Mouse (Mus musculus): ENCODE measurements around the gene Tsacc. TPM values are rescaled to one million over a fixed set of nuclear protein-coding genes. Genes with fewer than 3 reads are reported as not detected.

Tsacc gene
- total and polyA plus RNA-seq, 3 experiments: 6.7 to 11.3 (median 9.3) TPM

- DNase-seq (ENCODE audit: extremely low read depth): no peak
- no peak overlapping the region for H3K9ac ChIP-seq (ENCODE audit: insufficient read depth, low read depth)
- no peak overlapping the region for H3K27ac ChIP-seq (ENCODE audit: insufficient read depth, low read depth)
- H3K36me3 ChIP-seq (replicated peaks in 1 of 2; ENCODE audit: control insufficient read depth in 1 of 2, insufficient read depth in 1 of 2, low read length in 1 of 2): peaks cover 21 to 49% of the 10 kb centered on the region in 2 experiments
- no peak overlapping the region for H3K4me3 ChIP-seq (replicated peaks in 1 of 3; ENCODE audit: low read depth in 2 of 3, low read length in 2 of 3, poor library complexity in 1 of 3)
- H3K4me2 ChIP-seq (ENCODE audit: insufficient read depth, low read depth, poor library complexity, severe bottlenecking): no peak overlapping the region
- H3K79me2 ChIP-seq (replicated peaks; ENCODE audit: control insufficient read depth, extremely low read depth, insufficient read depth, poor library complexity, severe bottlenecking): peaks cover 41% of the 10 kb centered on the region
- H3K4me1 ChIP-seq (ENCODE audit: control insufficient read depth in 1 of 2, insufficient read depth in 2 of 2): peaks cover 10 to 25% of the 10 kb centered on the region in 2 experiments
- TF ChIP-seq CHD2 (IDR thresholded peaks at IDR 0.05; ENCODE audit: low read length) (no peak), SIN3A (IDR thresholded peaks at IDR 0.05; ENCODE audit: low read length) (no peak), ZKSCAN1 (IDR thresholded peaks at IDR 0.05; ENCODE audit: borderline replicate concordance, low read depth, low read length) (no peak), JUND (conservative IDR thresholded peaks at IDR 0.05; ENCODE audit: low read depth, low read length) (no peak)
- in situ Hi-C loops (cut with MboI; ENCODE audit: low pct_ligation_motif_present, low pct_unique_long_range_greater_than_20kb, low sequenced_read_pairs): no loop called here
- H3K27me3 ChIP-seq (replicated peaks): no peaks in the 10 kb centered on the region
- H3K9me3 ChIP-seq (replicated peaks; ENCODE audit: low read length): no peaks in the 10 kb centered on the region
- dilution Hi-C loops (cut with MboI; ENCODE audit: extremely low pct_ligation_motif_present, extremely low pct_unique_long_range_greater_than_20kb, low sequenced_read_pairs): no loop called here
Measured at GRCm38 (mm10) chr3:88339006-88339405, 42.2 kb upstream of the Tsacc start.

- Histone ChIP-seq H3K79me2 (replicated peaks; ENCODE audit: control insufficient read depth, extremely low read depth, insufficient read depth, poor library complexity, severe bottlenecking) (peaks cover 41% of the 10 kb centered on the region), H3K9me3 (replicated peaks; ENCODE audit: low read length) (no peaks in the 10 kb centered on the region), H3K27me3 (replicated peaks) (no peaks in the 10 kb centered on the region), H3K4me1 (ENCODE audit: control insufficient read depth in 1 of 2, insufficient read depth in 2 of 2) (peaks cover 14 to 32% of the 10 kb centered on the region in 2 experiments), H3K4me3 (replicated peaks in 1 of 3; ENCODE audit: low read depth in 2 of 3, low read length in 2 of 3, poor library complexity in 1 of 3) (no peak overlapping the region), H3K9ac (ENCODE audit: insufficient read depth, low read depth) (no peak overlapping the region), H3K27ac (ENCODE audit: insufficient read depth, low read depth) (no peak overlapping the region), H3K4me2 (ENCODE audit: insufficient read depth, low read depth, poor library complexity, severe bottlenecking) (no peak overlapping the region), H3K36me3 (replicated peaks in 1 of 2; ENCODE audit: control insufficient read depth in 1 of 2, insufficient read depth in 1 of 2, low read length in 1 of 2) (peaks cover 17 to 43% of the 10 kb centered on the region in 2 experiments)
- dilution Hi-C loops (cut with MboI; ENCODE audit: extremely low pct_ligation_motif_present, extremely low pct_unique_long_range_greater_than_20kb, low sequenced_read_pairs) (no loop called here), in situ Hi-C loops (cut with MboI; ENCODE audit: low pct_ligation_motif_present, low pct_unique_long_range_greater_than_20kb, low sequenced_read_pairs) (no loop called here)
- DNase-seq (ENCODE audit: extremely low read depth): no peak
- no peak for TF ChIP-seq E2F4 (IDR thresholded peaks at IDR 0.05; ENCODE audit: insufficient replicate concordance, low read depth, low read length)
- TF ChIP-seq SIN3A (IDR thresholded peaks at IDR 0.05; ENCODE audit: low read length): no peak
- no peak for TF ChIP-seq POLR2A (IDR thresholded peaks at IDR 0.05; ENCODE audit: low read depth, low read length)
- TF ChIP-seq MAFK (IDR thresholded peaks at IDR 0.05; ENCODE audit: insufficient replicate concordance, low read length): no peak
- no peak for TF ChIP-seq CHD2 (IDR thresholded peaks at IDR 0.05; ENCODE audit: low read length)
- no peak for TF ChIP-seq ZC3H11A (IDR thresholded peaks at IDR 0.05; ENCODE audit: low read depth, low read length)
- TF ChIP-seq NRF1 (IDR thresholded peaks at IDR 0.05; ENCODE audit: low read depth, low read length): no peak
- TF ChIP-seq TCF12 (IDR thresholded peaks at IDR 0.05; ENCODE audit: low read depth, low read length): no peak
- TF ChIP-seq ZMIZ1 (IDR thresholded peaks at IDR 0.05; ENCODE audit: low read depth, low read length): no peak
- TF ChIP-seq USF2 (conservative IDR thresholded peaks at IDR 0.05; ENCODE audit: low read depth, low read length): no peak
- TF ChIP-seq PAX5 (IDR thresholded peaks at IDR 0.05; ENCODE audit: low read length): no peak
- no peak for TF ChIP-seq TBP (conservative IDR thresholded peaks at IDR 0.05; ENCODE audit: low read depth, low read length)
- TF ChIP-seq JUND (conservative IDR thresholded peaks at IDR 0.05; ENCODE audit: low read depth, low read length): no peak
- no peak for TF ChIP-seq MYC (IDR thresholded peaks at IDR 0.05; ENCODE audit: low read depth, low read length)
- no peak for TF ChIP-seq KAT2A (IDR thresholded peaks at IDR 0.05; ENCODE audit: insufficient replicate concordance, low read length)
- TF ChIP-seq RCOR1 (conservative IDR thresholded peaks at IDR 0.05; ENCODE audit: low read depth, low read length): no peak
- no peak for TF ChIP-seq CHD1 (IDR thresholded peaks at IDR 0.05; ENCODE audit: low read depth, low read length)
- no peak for TF ChIP-seq ZNF384 (IDR thresholded peaks at IDR 0.05; ENCODE audit: low read depth, low read length)
- no peak for TF ChIP-seq NELFE (IDR thresholded peaks at IDR 0.05; ENCODE audit: low read depth, low read length)
- TF ChIP-seq HCFC1 (IDR thresholded peaks at IDR 0.05; ENCODE audit: low read depth, low read length): no peak
Measured at GRCm38 (mm10) chr3:88338316-88338715, 41.5 kb upstream of the Tsacc start.
